Mouse (Mus musculus): Measurements from ENCODE around the gene Alx3. TPM values are rescaled to one million over a fixed set of nuclear protein-coding genes. Genes with fewer than 3 reads are reported as not detected.

The Alx3 gene
- total RNA-seq, 2 experiments from 2014 or later = not detected

DNA sequence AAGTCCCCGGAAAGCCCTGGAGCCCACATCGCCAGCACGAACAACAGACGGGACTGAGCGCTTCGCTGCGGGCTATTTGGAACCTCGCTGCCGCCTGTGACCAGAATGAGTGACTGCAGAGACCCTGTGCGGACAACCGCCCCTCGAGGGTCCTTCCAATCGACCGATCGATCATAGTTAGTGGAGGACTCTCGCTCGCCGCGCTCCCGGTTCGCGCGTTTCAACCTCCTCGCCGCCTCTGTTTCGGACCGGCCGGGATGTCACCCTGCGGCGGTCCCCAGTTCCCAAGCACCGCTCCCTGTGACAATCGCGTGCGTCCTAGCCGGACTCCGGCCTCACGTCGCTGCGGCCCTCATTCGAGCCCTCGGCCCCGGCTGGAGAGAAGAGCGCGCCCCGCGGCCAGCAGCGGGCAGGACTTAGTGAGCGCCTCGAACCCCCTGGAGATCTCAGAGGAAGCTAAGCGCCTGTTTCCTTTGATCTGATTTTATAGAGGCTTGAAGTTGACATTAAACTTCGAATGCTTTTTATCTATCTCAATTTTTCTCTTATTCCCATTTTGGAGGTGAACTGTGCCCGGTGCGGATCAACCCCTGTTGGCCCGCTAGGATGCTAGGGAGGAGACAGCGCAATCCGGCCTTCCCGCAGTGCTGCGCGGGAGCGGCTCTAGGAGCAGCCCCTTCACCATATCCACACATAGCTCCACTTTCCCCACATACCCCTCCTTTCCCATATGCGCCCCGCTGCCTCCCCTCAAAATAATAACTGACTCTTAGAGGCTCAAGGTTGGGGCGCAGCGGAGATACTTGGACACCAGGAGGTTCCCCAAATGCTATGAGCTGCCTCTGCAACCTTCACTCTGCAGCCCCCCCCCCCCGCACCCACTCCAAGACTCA lies 11.7 kb upstream of the Alx3 start:
- peak in 1 of 2 experiments; percentile 16 for DNase-seq

DNA sequence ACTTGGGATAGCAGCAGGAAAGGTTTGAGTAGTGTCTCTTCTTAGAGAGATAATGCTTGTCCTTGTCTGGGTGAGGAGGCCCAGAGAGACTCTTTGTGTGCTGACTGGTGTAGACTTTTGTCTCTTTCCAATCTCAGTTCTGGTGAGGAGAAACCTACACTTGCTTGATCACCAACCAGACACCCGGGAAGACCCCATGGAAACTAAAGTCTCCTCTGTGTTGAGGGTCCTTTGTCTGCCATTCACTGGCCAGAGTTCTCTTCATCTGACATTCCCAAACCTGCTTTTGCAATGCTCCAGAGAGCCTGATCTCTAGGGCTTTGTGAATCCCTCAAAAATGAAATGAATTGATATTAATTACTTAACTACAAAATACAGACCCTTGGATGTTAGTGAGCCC lies 10.9 kb upstream of the Alx3 start:
- no peak for DNase-seq

DNA sequence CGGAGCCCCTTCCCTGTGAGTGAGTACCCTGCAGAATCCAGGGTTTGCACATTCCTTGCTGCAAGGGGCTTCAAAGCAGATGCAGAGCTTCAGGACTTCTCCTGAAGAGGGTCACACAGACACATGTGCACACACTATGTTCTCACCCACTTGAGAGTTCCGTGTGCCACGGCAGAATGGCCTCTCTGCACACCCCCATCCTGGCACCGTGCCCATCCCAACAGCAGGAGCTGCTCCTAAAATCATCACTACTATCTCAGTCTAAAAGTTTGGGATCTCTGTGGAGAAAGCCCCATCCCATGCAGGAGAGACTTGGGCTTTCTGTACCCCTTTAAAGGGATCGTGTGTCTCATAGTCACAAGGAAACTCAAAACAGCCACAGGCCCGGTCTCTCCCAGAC lies 8.3 kb upstream of the Alx3 start:
- no peak for DNase-seq

DNA sequence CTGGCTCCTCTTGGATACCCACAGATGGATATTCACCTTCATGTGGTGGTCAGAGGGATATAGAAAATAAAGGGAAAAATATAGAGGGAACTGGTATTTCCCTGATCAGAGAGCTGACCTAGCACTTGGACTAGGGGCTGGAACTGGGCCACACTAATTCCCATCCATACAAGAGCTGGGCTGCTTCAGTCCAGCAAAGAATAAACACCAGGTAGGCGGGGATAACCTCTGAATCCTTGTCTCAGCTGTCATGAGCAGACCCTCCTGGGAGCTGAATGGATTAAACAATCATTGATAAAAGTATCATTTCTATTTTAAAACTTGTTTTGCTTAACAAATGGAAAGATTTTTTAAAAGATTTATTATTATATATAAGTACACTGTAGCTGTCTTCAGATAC lies 3.2 kb upstream of the Alx3 start:
- DNase-seq = no peak

DNA sequence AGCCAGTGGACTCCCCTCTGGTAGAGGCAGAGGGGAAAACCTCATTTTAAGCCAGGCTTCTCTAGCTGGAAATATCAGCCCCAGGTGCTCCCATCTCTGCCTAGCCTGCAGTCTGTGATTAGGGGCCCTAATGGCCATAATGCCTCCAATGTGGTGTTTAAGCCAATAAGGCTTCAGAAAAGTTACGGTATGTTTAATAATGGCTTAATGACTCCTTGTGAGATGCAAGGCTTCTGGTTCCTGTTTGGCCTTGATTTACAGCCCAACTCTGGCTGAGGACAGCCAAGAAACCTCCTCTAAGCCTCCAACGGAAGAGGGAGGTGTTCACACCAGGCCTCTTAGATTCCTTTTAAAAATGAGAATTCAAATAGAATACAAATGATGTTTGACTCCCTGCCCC lies 1.2 kb upstream of the Alx3 start:
- DNase-seq = no peak

DNA sequence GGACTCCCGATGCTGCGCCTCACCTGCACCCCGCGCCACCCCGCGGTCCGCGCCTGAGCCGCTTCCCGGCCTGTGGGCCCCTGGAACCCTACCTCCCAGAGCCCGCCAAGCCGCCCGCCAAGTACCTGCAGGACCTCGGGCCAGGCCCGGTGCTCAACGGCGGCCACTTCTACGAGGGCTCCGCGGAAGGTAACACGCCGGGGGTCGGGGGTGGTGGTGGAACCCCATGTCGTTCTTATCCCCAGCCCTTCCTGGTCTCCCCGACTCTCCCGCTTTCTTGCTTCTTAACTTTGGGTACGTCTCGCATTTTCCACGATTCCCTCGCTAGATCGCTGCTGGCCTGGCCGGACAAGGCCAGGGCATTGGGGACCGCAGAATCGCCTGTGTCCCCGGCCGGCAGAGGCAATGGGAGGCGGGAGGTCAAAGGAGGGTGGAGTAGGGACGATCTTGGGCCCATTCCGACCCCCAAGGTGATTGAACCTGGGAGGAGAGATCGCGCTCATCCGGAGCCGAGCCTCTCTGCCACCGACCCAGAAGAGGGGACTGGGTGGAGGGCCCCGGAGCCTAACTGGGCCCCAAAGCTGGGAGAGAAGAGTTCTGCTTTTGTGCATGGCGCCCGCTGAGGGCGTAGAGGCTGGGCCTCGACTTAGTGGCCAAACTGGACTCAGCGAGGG lies 570 bp downstream of the Alx3 start:
- DNase-seq = no peak

DNA sequence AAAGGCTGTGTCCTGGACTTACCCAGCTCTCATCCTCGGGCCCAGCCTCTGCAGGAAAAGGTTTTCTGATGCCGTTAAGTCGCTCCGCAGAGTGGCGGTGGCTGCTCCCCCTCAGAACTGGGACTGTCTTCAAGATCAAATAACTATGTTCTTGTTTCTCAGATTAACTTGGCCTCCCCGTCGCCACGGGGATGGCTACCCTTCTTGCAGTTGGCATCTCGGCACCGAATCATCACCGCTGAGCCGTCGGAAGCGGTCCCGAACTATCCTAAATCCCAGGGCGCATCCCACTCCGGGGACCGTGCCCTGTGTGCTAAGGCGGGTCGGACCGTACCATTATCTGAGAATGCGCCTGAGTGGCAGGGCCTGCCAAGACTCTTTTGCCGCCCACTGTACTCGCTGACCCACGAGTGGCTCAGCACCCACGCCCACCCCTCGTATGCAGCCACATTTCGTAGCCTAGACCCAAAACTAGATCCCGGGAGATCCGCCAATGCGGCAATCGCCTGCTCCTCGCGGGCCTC lies 1.2 kb downstream of the Alx3 start:
- no peak for DNase-seq

DNA sequence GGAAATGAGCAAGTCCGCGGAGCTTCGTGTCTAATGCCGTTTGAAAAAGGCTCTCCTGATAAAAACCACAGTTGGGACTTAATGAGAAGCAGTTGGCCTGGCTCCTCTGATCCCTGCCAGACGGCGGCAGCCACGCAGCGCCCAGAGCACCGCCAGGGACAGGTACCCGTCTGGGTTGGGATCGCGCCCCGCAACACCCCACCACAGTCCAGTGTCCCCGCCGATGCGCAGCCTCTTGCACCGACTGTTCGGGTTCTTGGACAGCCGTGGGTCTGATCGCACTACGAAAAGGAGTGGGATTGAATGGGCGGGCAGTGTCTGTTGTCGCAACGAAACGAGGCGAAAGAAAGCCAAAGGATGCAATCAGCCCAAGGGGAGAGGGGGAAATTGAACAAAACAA lies 1.7 kb downstream of the Alx3 start:
- no peak for DNase-seq

DNA sequence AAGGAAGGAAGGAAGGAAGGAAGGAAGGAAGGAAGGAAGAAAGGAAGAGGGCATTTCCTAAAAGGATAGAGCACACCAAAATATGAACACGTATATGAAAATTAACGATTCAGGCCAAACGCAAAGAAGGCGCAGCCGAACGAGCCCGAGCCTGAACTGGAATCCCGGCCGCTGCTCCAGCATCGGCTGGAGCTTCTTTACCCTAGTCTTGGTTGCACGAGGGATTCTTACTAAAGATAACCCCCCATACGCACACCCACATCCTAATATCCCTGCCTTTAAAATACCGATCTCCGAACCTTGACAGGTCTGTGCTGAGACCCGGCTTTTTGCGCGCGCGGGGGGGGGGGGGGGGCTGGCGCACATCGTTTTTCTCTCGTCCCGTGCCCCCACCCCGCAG lies 2.3 kb downstream of the Alx3 start:
- no peak for DNase-seq

DNA sequence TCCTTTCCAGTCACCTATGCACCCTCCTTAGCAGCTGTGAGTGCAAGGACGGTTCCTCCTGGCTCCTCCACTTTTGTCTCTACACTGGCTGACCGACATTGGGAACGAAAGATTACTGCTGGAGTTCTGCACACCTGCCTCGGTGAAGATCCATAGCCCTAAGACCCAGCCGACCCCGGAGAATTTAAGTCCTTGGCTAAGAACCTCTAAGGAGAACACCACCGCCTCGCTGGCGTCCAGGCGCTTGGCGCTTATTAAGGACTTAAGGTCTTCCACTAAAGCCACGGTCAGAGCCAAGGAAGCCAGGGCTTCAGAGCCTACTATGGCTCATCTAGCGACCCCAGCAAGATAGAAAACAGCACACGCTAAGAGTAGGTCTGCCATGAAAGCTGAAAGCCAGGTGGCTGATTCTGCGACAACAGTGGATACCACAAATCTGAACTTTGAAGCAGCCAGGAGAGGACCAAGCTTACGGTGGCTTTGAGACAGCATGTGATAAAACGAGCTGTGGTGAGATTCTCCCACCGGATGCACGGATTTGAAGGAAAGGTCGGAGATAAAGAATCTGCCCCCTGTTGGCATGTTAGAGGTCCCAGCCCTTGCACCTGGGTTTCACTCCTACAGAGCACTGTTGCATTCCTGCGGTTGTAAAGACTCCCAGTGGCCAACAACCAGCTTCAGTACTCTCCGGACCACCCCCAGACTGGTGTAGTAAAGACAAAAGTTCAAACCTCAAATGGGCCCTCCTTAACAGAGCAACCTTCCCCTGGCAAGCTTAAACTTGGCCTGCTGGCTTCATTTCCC lies 3.0 kb downstream of the Alx3 start:
- no peak for DNase-seq

DNA sequence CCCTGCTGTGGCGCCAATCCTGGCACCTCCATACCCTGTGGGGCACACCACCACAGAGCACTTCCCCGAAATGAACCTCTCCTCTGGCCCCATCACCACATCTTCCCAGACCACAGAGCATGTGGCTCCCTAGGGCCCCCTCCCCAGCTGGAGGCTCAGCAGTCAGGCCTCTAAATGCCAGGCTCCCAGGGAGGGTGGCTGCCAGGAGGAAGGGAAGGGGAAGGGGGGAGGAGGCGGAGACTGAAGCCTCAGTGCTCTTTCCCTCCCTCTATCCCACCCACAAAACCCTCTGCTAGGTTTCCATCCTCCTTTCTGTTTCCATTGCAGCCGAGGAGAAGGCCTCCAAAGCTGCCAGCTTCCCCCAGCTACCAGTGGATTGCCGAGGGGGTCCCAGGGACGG lies 5.3 kb downstream of the Alx3 start:
- DNase-seq = no peak

DNA sequence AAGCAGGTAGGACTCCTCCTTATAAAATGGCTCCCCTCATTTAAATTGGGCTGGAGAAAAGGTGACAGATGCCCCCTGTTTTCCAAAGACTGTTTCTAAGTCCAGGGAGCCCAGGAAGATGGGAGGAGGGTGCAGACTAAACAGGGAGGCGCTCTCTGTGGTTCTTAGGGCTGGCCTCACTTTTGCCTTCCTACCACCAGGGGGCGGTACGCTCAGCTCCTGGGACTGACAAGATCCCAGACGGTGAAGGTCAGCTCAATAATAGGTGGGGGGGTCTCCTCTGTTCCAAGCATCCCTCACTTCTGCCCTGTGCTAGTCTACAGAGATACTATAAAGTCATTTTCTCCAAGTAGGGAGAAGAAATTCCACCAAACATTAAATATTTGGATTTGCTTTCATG lies 10.5 kb downstream of the Alx3 start:
- DNase-seq = peak; percentile 62 to 73

DNA sequence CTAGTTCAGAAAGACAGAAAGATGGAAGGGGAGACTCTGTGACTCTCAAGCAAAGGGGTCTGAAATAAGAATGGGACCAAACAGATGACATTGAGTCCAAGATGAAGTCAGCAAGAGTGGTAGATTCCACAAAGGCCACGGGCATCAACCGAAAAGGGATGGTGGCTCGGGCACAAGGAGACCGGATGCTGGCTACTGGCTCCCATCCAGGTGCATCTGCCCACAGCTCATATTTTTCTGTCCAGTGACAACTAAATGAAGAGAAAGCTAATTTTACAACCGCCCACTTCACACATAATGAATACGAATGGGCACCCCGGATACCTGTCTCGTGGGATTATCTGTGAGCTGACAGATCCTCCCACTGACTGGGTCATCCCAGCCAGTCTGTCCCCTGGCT lies 12.4 kb downstream of the Alx3 start:
- no peak for DNase-seq

DNA sequence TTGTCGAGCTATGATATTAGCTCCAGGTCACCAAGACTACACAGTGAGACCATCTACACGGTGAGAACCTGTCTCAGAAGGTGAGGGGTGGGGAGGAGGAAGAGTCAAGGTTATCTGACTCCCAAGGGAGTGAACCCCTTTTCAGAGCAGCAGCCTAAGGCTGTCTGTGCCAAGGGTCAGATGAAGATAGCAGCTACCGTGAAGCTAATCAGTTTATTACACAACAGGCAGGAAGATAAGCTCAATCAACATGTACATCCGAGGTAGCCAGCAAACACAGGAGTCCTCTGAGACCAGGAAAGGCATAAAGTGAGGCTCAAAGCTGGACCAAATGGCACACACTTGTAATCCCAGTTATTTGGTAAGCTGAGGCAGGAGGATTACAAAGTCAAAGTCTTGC lies 14.0 kb downstream of the Alx3 start:
- no peak for DNase-seq

DNA sequence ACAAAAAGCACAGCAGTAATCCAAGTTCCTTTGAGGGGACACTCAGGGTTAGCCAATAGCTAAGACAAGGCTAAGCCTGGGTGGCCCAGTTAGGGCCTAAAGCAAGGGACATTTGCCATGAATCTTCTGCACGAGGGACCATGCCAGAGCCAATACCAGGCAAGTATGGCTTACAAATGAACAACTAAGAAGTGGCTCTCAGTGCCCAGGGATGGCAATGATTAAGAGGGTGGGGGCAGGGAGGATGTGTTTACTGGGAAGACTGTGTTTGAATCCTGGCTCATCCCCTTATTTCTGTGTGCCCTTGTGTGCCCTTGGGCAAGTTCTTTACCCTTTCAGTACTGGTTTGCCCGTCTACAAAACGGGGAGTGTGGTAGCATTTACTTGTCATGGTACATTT lies 14.5 kb downstream of the Alx3 start:
- DNase-seq = no peak

DNA sequence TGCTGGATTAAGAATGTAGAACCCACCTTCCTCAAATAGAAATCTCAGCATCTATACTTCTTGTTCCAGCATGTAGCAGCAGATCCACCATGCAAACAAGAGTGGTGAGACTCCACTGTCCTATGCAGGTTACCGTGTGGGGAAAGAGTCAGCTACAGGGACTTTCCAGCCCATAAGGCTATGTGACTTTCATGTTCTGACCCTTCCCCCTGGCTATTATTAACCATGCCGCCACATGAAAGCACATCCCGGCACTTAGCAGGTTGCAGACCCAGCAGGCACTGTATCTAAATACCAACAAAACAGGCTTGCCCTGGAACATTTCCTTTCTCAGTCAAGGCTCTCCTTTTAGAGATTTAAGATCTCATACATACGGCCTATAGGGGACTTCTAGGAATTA lies 16.6 kb downstream of the Alx3 start:
- DNase-seq = no peak

DNA sequence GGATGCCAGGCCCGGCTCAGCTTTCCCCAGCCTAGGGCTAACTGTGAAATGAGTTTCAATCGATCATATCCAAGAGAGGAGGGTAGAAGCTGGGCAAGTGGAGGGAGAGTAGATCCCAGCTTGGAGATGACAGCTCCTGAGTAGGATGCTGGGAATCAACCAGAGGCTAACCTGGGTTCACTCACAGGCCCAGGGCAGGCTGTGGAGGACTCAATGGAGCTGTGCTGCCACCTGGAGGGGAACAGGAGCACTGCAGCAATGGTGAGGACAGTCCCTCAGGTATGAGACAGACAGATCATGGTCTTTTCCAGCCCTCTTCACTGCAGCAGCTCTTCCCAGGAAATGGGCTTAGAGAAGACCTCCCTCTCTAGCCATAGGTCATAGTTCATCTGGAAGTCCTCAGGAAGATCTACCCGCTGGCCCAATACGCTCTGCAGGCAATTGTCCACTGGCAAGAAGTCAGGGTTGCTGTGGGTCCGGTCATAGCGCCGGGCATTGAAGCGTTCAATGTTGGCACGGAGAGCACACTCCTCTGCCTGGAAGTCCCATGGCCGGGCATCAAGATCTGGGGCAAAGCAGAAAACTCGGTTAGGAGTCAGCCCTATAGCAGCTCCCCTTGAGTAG lies 18.2 kb downstream of the Alx3 start:
- peak; percentile 65 to 77 for DNase-seq

DNA sequence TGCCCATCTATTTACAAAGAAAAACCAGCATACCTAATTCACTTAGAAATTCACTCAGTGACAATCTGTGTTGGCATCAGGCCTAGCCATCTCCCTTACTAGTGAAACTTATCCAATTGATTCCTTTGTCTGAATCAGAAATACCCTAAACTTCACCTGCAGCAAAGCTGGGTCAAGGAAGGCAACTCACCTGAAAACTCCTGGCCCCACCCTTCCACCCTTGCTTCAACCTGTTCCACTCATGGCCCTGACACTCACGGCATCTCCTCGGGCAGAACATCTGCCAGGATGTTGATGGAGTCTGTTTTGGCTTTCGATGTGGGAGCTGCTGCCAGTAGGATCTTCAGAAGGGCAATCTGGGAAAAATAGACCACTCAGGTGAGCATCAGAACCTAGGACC lies 23.0 kb downstream of the Alx3 start:
- DNase-seq = no peak

DNA sequence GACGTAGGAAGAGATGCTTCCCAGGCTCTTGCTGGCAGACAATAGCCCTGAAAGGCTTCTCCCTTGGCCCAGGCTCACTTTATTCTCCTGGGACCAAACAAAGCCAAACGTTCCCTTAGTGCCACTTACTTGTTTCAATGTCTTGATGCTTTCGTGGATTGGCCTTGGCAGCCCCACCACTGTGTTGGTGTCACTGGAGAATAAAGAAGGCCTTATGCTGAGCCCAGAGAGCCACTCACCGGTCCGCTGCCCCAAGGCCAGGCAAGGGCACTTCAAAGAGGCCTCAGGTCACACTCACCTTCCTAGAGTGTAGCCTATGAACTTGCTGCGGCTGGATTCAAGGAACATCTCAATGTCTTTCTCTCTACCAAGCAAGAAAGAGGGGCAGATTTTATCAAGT lies 25.1 kb downstream of the Alx3 start:
- no peak for DNase-seq

DNA sequence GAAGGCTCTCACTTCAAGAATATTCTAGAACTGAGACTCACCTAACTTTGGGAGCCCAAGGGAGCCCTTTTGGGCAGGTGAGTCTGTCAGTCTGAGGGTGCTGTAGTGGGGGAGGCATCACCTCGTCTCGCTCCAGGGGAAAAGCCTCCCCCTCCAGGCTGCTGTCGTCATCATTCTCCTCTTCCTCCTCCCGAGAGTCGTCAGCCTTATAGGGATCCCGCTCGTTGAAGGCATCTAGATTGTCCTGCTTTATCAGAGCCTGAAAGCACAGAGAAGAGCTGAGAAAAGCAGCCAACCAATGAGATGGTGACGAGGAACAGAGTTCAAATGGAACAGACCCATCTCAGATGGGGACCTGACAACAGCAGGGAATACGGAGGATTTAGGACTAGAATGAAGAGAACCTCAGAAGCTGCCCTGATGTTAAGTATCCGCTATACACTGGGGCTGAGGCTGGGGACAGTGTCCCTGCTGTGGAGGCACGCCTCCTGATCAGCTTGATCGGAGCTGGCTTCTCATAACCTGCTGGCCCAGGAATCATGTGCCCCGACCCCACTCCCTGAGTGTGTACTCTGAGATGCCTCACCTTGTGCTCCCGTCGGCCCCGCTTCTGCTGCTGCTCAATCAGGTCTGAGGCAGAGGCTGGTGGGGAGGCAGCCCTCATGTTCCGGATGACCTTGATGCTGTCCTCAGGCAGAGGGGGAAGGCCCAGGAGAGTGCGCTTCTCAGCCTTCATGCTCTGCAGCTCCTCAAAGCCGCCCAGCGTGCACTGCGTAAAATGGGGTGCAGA lies 26.6 kb downstream of the Alx3 start:
- no peak for DNase-seq

DNA sequence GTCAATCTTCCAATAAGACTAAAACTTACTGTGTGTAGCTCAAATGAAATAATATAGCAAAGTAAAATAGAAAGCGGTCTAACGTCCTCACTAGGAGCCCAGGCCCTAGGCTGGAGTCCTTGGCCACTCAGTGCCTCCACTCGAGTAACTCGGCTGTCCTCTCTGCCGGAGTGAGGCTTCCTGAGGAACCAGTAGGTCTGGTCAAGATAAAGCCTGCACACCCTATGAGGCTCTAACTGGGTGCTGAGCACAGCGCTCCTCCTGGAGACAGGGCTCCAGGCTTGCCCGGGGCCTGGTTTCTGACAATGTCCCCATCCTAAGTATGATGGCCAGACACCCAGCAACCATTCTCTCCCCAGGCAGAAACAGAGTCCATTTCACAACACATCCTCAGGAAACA lies 27.7 kb downstream of the Alx3 start:
- no peak for DNase-seq

Measured in adrenal gland, postnatal 36 days (tissue).